Mouse (Mus musculus) CH12.LX (cell line): ENCODE data around the gene Pex12. TPM values are rescaled to one million over a fixed set of nuclear protein-coding genes. Genes with fewer than 3 reads are reported as not detected.

Source experiments
- DNase-seq: peaks from one replicate; pipeline ENCODE4 v3.0.0-alpha.2; 2013; ENCODE audit errors: extremely low read depth
- H3K27ac ChIP-seq: 2 replicates; pipeline ENCODE4 v1.5.1; 2012; ENCODE audit warnings: low read depth, mild to moderate bottlenecking, control low read depth, moderate library complexity; ENCODE audit not compliant: insufficient read depth
- H3K27me3 ChIP-seq: replicated peaks from 2 replicates; pipeline ENCODE3; 2012; ENCODE audit warnings: inconsistent platforms
- H3K36me3 ChIP-seq, 2 experiments: replicated peaks in 1 of 2; 2 replicates each; pipeline versions ENCODE3 to v1.6.1; 2012; ENCODE audit warnings: inconsistent platforms in 1 of 2, low read length in 1 of 2, mild to moderate bottlenecking in 1 of 2, mixed read lengths in 1 of 2, moderate library complexity in 1 of 2; ENCODE audit not compliant: control insufficient read depth in 1 of 2, insufficient read depth in 1 of 2
- H3K4me1 ChIP-seq, 2 experiments: 2 replicates each; pipeline ENCODE4 v1.6.1; 2012; ENCODE audit warnings: inconsistent platforms in 1 of 2, moderate library complexity in 1 of 2; ENCODE audit not compliant: insufficient read depth in 2 of 2, control insufficient read depth in 1 of 2
- H3K4me2 ChIP-seq: 2 replicates; pipeline ENCODE4 v1.6.1; 2012; ENCODE audit warnings: low read depth, mild to moderate bottlenecking, control low read depth; ENCODE audit not compliant: poor library complexity, insufficient read depth, severe bottlenecking
- H3K4me3 ChIP-seq, 3 experiments: fragments of 150-350 bp in 1 of 3; sonication (generic) in 1 of 3; replicated peaks in 1 of 3; 2 replicates each; pipeline versions ENCODE3 to v1.5.1; 2011 to 2012; ENCODE audit warnings: low read depth in 2 of 3, low read length in 2 of 3, mild to moderate bottlenecking in 2 of 3, moderate library complexity in 2 of 3, control low read depth in 1 of 3, improper control_type of control experiment in 1 of 3, inconsistent platforms in 1 of 3, mixed read lengths in 1 of 3; ENCODE audit not compliant: poor library complexity in 1 of 3
- H3K79me2 ChIP-seq: replicated peaks from 2 replicates; pipeline ENCODE4 v1.6.1; 2012; ENCODE audit warnings: mild to moderate bottlenecking, moderate library complexity; ENCODE audit not compliant: control insufficient read depth, poor library complexity, insufficient read depth, severe bottlenecking; ENCODE audit errors: extremely low read depth
- H3K9ac ChIP-seq: 2 replicates; pipeline ENCODE4 v1.6.1; 2012; ENCODE audit warnings: low read depth, mild to moderate bottlenecking, control low read depth, moderate library complexity; ENCODE audit not compliant: insufficient read depth
- H3K9me3 ChIP-seq: replicated peaks from 2 replicates; pipeline ENCODE3; 2012; ENCODE audit warnings: low read length, inconsistent platforms, mixed read lengths
- BHLHE40 ChIP-seq: IDR thresholded peaks from 2 replicates; pipeline ENCODE4 v1.6.1; 2011; ENCODE audit warnings: mild to moderate bottlenecking, low read depth, low read length, improper control_type of control experiment
- CHD1 ChIP-seq: IDR thresholded peaks from 2 replicates; pipeline ENCODE4 v1.6.1; 2012; ENCODE audit warnings: low read depth, low read length, improper control_type of control experiment, inconsistent platforms
- CHD2 ChIP-seq: IDR thresholded peaks from 2 replicates; pipeline ENCODE4 v1.6.1; 2011; ENCODE audit warnings: low read length, improper control_type of control experiment
- CTCF ChIP-seq, 2 experiments: IDR thresholded peaks in 1 of 2; conservative IDR thresholded peaks in 1 of 2; 2 replicates each; pipeline ENCODE4 v1.5.1; 2011 to 2012; ENCODE audit warnings: low read depth in 2 of 2, low read length in 2 of 2, improper control_type of control experiment in 1 of 2, inconsistent platforms in 1 of 2, mild to moderate bottlenecking in 1 of 2, moderate library complexity in 1 of 2
- E2F4 ChIP-seq: IDR thresholded peaks from 2 replicates; pipeline ENCODE4 v1.6.1; 2011; ENCODE audit warnings: low read depth, low read length, improper control_type of control experiment; ENCODE audit not compliant: insufficient replicate concordance
- GABPA ChIP-seq: IDR thresholded peaks from 2 replicates; pipeline ENCODE4 v1.6.1; 2012; ENCODE audit warnings: low read depth, low read length, improper control_type of control experiment, inconsistent platforms; ENCODE audit not compliant: insufficient replicate concordance
- HCFC1 ChIP-seq: IDR thresholded peaks from 2 replicates; pipeline ENCODE4 v1.6.1; 2012; ENCODE audit warnings: low read depth, mild to moderate bottlenecking, inconsistent platforms, low read length, improper control_type of control experiment
- JUN ChIP-seq: IDR thresholded peaks from 2 replicates; pipeline ENCODE4 v1.6.1; 2011; ENCODE audit warnings: low read depth, mild to moderate bottlenecking, low read length, improper control_type of control experiment, moderate library complexity; ENCODE audit not compliant: insufficient read depth
- MAX ChIP-seq: IDR thresholded peaks from 2 replicates; pipeline ENCODE4 v1.6.1; 2011; ENCODE audit warnings: low read length, improper control_type of control experiment
- MEF2A ChIP-seq: IDR thresholded peaks from 2 replicates; pipeline ENCODE4 v1.6.1; 2014; ENCODE audit warnings: low read depth, mild to moderate bottlenecking, inconsistent platforms, low read length, improper control_type of control experiment, borderline replicate concordance
- MXI1 ChIP-seq: IDR thresholded peaks from 2 replicates; pipeline ENCODE4 v1.6.1; 2011; ENCODE audit warnings: mild to moderate bottlenecking, low read depth, low read length, improper control_type of control experiment
- NELFE ChIP-seq: IDR thresholded peaks from 2 replicates; pipeline ENCODE4 v1.6.1; 2011; ENCODE audit warnings: low read depth, low read length, improper control_type of control experiment
- NRF1 ChIP-seq: IDR thresholded peaks from 2 replicates; pipeline ENCODE4 v1.6.1; 2014; ENCODE audit warnings: low read depth, mild to moderate bottlenecking, inconsistent platforms, low read length, improper control_type of control experiment, moderate library complexity
- PAX5 ChIP-seq: IDR thresholded peaks from 2 replicates; pipeline ENCODE4 v1.6.1; 2012; ENCODE audit warnings: low read length, inconsistent platforms, mixed read lengths
- POLR2AphosphoS2 ChIP-seq: IDR thresholded peaks from 2 replicates; pipeline ENCODE4 v1.6.1; 2011; ENCODE audit warnings: low read depth, low read length, improper control_type of control experiment
- RAD21 ChIP-seq: IDR thresholded peaks from 2 replicates; pipeline ENCODE4 v1.6.1; 2011; ENCODE audit warnings: low read depth, mild to moderate bottlenecking, low read length, improper control_type of control experiment, moderate library complexity
- RCOR1 ChIP-seq: conservative IDR thresholded peaks from 2 replicates; pipeline ENCODE4 v1.6.1; 2012; ENCODE audit warnings: low read depth, mild to moderate bottlenecking, inconsistent platforms, low read length, improper control_type of control experiment
- SIN3A ChIP-seq: IDR thresholded peaks from 2 replicates; pipeline ENCODE4 v1.6.1; 2012; ENCODE audit warnings: low read length, improper control_type of control experiment, inconsistent platforms
- SMC3 ChIP-seq: IDR thresholded peaks from 2 replicates; pipeline ENCODE4 v1.6.1; 2011; ENCODE audit warnings: low read depth, low read length, improper control_type of control experiment
- TBP ChIP-seq: conservative IDR thresholded peaks from 2 replicates; pipeline ENCODE4 v1.6.1; 2011; ENCODE audit warnings: low read depth, low read length, improper control_type of control experiment
- UBTF ChIP-seq: IDR thresholded peaks from 2 replicates; pipeline ENCODE4 v1.6.1; 2012; ENCODE audit warnings: low read depth, mild to moderate bottlenecking, inconsistent platforms, low read length, improper control_type of control experiment, moderate library complexity
- USF1 ChIP-seq: IDR thresholded peaks from 2 replicates; pipeline ENCODE4 v1.6.1; 2014; ENCODE audit warnings: low read depth, mild to moderate bottlenecking, inconsistent platforms, low read length, improper control_type of control experiment
- USF2 ChIP-seq: conservative IDR thresholded peaks from 2 replicates; pipeline ENCODE4 v1.6.1; 2011; ENCODE audit warnings: low read depth, low read length, improper control_type of control experiment
- ZC3H11A ChIP-seq: IDR thresholded peaks from 2 replicates; pipeline ENCODE4 v1.6.1; 2012; ENCODE audit warnings: low read depth, mild to moderate bottlenecking, inconsistent platforms, low read length, improper control_type of control experiment
- ZMIZ1 ChIP-seq: IDR thresholded peaks from 2 replicates; pipeline ENCODE4 v1.6.1; 2012; ENCODE audit warnings: low read depth, mild to moderate bottlenecking, inconsistent platforms, low read length, improper control_type of control experiment
- ZNF384 ChIP-seq: IDR thresholded peaks from 2 replicates; pipeline ENCODE4 v1.6.1; 2012; ENCODE audit warnings: low read depth, low read length, improper control_type of control experiment, inconsistent platforms
- dilution Hi-C: fragments of 300-500 bp; cut with MboI; formaldehyde crosslinking; loops from 2 replicates; pipeline ENCODE4 v1.14.3; 2020; ENCODE audit warnings: low sequenced_read_pairs; ENCODE audit not compliant: extremely low pct_unique_long_range_greater_than_20kb, extremely low pct_ligation_motif_present
- in situ Hi-C: fragments of 300-500 bp; cut with MboI; formaldehyde crosslinking; loops from 3 replicates; pipeline ENCODE4 v1.14.3; 2019; ENCODE audit warnings: low sequenced_read_pairs, low pct_ligation_motif_present, low pct_unique_long_range_greater_than_20kb, mixed read lengths
- polyA plus RNA-seq: library from polyadenylated mRNA; unstranded; fragments of >175 nt; gene quantifications from 2 replicates; pipeline ENCODE4 v1.2.1, GENCODE M21; 2012; ENCODE audit warnings: low read depth; ENCODE audit not compliant: insufficient read length
- total RNA-seq, 2 experiments: library from RNA; depleted of rRNA; stranded (reverse); fragments of 300-350 nt in 1 of 2; fragments of >200 nt in 1 of 2; gene quantifications; 2 replicates each; pipeline ENCODE4 v1.2.3; 2012 to 2014

Gene Pex12
- total and polyA plus RNA-seq, 3 experiments = 8.2 to 30.7 (median 9.5) TPM

GRCm38 (mm10) chr11:83339705-83340104 is 37.3 kb upstream of the Pex12 start:
- in situ Hi-C loops (no loop called here), dilution Hi-C loops (no loop called here)
- Histone ChIP-seq H3K79me2 (no peaks in the 10 kb centered on the region), H3K4me3 (no peak overlapping the region), H3K9ac (no peak overlapping the region), H3K27ac (no peak overlapping the region), H3K4me1 (no peaks in the 10 kb centered on the region), H3K4me2 (no peak overlapping the region), H3K36me3 (peaks cover 69 to 94% of the 10 kb centered on the region in 2 experiments)
- no peak for DNase-seq
- no peak for TF ChIP-seq SIN3A
- no peak for TF ChIP-seq CHD2
- no peak for TF ChIP-seq SMC3
- TF ChIP-seq TBP = no peak
- TF ChIP-seq PAX5 = no peak
- no peak for TF ChIP-seq POLR2AphosphoS2
- TF ChIP-seq GABPA = no peak
- TF ChIP-seq RAD21 = no peak
- no peak for TF ChIP-seq NELFE
- no peak for TF ChIP-seq E2F4
- TF ChIP-seq MAX = no peak
- TF ChIP-seq USF1 = no peak
- TF ChIP-seq, all 38 proteins: peak for 0
- Histone ChIP-seq H3K27me3 (no peaks in the 10 kb centered on the region), H3K9me3 (no peaks in the 10 kb centered on the region)

GRCm38 (mm10) chr11:83335826-83336225 is 33.4 kb upstream of the Pex12 start:
- Histone ChIP-seq H3K27me3 (no peaks in the 10 kb centered on the region), H3K9ac (no peak overlapping the region), H3K36me3 (peaks cover 57 to 86% of the 10 kb centered on the region in 2 experiments), H3K27ac (no peak overlapping the region), H3K4me3 (no peak overlapping the region), H3K79me2 (no peaks in the 10 kb centered on the region), H3K4me2 (no peak overlapping the region), H3K9me3 (no peaks in the 10 kb centered on the region), H3K4me1 (no peaks in the 10 kb centered on the region)
- DNase-seq = no peak
- no peak for TF ChIP-seq E2F4
- TF ChIP-seq RAD21 = no peak
- in situ Hi-C loops (no loop called here), dilution Hi-C loops (no loop called here)

- H3K79me2 ChIP-seq = no peaks in the 10 kb centered on the region
- H3K27ac ChIP-seq = no peak overlapping the region
- no peaks in the 10 kb centered on the region for H3K27me3 ChIP-seq
- no peak overlapping the region for H3K4me2 ChIP-seq
- no peak overlapping the region for H3K9ac ChIP-seq
- H3K4me3 ChIP-seq = no peak overlapping the region
- dilution Hi-C loops (no loop called here), in situ Hi-C loops (loop anchor here (5.0 kb wide), 1 partner anchor 100 kb away; the partner anchor contains the start of gene Gas2l2)
- DNase-seq = peak; percentile 93
- peaks cover 48 to 79% of the 10 kb centered on the region in 2 experiments for H3K36me3 ChIP-seq
- no peaks in the 10 kb centered on the region for H3K9me3 ChIP-seq
- H3K4me1 ChIP-seq = peaks cover 0 to 16% of the 10 kb centered on the region in 2 experiments; a peak in 2 of 4 replicates
- TF ChIP-seq BHLHE40 = no peak
- TF ChIP-seq NELFE = peak; percentile 27; the same call in 1 of the 2 replicates
- 0 out of 2 replicates have a peak, but pooled peaks have one; percentile 9 for TF ChIP-seq MAX
- no peak for TF ChIP-seq NRF1
- TF ChIP-seq MEF2A = no peak
- TF ChIP-seq E2F4 = no peak
- peak; percentile 87 for TF ChIP-seq SMC3
- 0 out of 2 replicates have a peak, but pooled peaks have one; percentile 20 for TF ChIP-seq JUN
- no peak for TF ChIP-seq UBTF
- no peak for TF ChIP-seq ZC3H11A
- TF ChIP-seq MXI1 = no peak; the same call in 1 of the 2 replicates
- TF ChIP-seq USF2 = no peak
- TF ChIP-seq HCFC1 = no peak
- no peak for TF ChIP-seq GABPA
- peak; percentile 73 to 92 for TF ChIP-seq CTCF (conservative IDR thresholded peaks at IDR 0.05 in 1 of 2, IDR thresholded peaks at IDR 0.05 in 1 of 2; ENCODE audit: low read depth in 2 of 2, low read length in 2 of 2)
- TF ChIP-seq ZMIZ1 = no peak
- 0 out of 2 replicates have a peak, but pooled peaks have one; percentile 54 for TF ChIP-seq CHD1
- no peak for TF ChIP-seq RCOR1
- no peak for TF ChIP-seq ZNF384
Measured at GRCm38 (mm10) chr11:83327427-83327826, 25.0 kb upstream of the Pex12 start.
